Mouse (Mus musculus): ENCODE results near the gene Asic3.

Asic3 gene

GRCm38 (mm10) chr5:24413042-24413693 lies at the start of gene Asic3:
TSS of gene Asic3 (plus strand) at chr5:24413392.
- DNase-seq = no peak

GRCm38 (mm10) chr5:24363467-24363866 lies 49.7 kb upstream of the Asic3 start:
- no peak for DNase-seq

GRCm38 (mm10) chr5:24364061-24364460 lies 49.1 kb upstream of the Asic3 start:
- no peak for DNase-seq

GRCm38 (mm10) chr5:24364508-24364907 lies 48.7 kb upstream of the Asic3 start, which contains the start of gene Nos3:
TSS of gene Nos3 (plus strand) at chr5:24364810.
- no peak for DNase-seq

- no peak for DNase-seq
Observed at GRCm38 (mm10) chr5:24364963-24365362, 48.2 kb upstream of the Asic3 start.

- no peak for DNase-seq
Observed at GRCm38 (mm10) chr5:24365528-24365927, 47.7 kb upstream of the Asic3 start.

- DNase-seq = no peak
Observed at GRCm38 (mm10) chr5:24366426-24366825, 46.8 kb upstream of the Asic3 start.

GRCm38 (mm10) chr5:24369767-24370166 lies 43.4 kb upstream of the Asic3 start:
- DNase-seq = no peak

GRCm38 (mm10) chr5:24373807-24374206 lies 39.4 kb upstream of the Asic3 start:
- DNase-seq = no peak

GRCm38 (mm10) chr5:24374216-24374615 lies 39.0 kb upstream of the Asic3 start:
- no peak for DNase-seq

- no peak for DNase-seq
Observed at GRCm38 (mm10) chr5:24374666-24375328, 38.4 kb upstream of the Asic3 start.

- no peak for DNase-seq
Observed at GRCm38 (mm10) chr5:24378700-24379099, 34.5 kb upstream of the Asic3 start.

GRCm38 (mm10) chr5:24379501-24379900 lies 33.7 kb upstream of the Asic3 start:
- DNase-seq = no peak

- no peak for DNase-seq
Observed at GRCm38 (mm10) chr5:24380499-24380898, 32.7 kb upstream of the Asic3 start.

- DNase-seq = no peak
Observed at GRCm38 (mm10) chr5:24381486-24381885, 31.7 kb upstream of the Asic3 start.

- no peak for DNase-seq
Observed at GRCm38 (mm10) chr5:24381988-24382387, 31.2 kb upstream of the Asic3 start.

GRCm38 (mm10) chr5:24383026-24383859 lies 29.9 kb upstream of the Asic3 start:
- DNase-seq = peak; percentile 96

- no peak for DNase-seq
Observed at GRCm38 (mm10) chr5:24384407-24384806, 28.8 kb upstream of the Asic3 start.

GRCm38 (mm10) chr5:24385374-24385773 lies 27.8 kb upstream of the Asic3 start:
- DNase-seq = no peak

GRCm38 (mm10) chr5:24385887-24386550 lies 27.2 kb upstream of the Asic3 start:
- no peak for DNase-seq

- no peak for DNase-seq
Observed at GRCm38 (mm10) chr5:24387264-24388241, 25.6 kb upstream of the Asic3 start.

Data from cerebellum, adult 11 months (tissue).